Mouse (Mus musculus): ENCODE measurements around the gene Ppcdc. TPM values are rescaled to one million over a fixed set of nuclear protein-coding genes. Genes with fewer than 3 reads are reported as not detected.

Gene Ppcdc
- 19.8 and 23.5 TPM in 2 replicates for polyA plus RNA-seq (2016; fragmentation: Nextera tagmentation; extraction: Ambion mirVana)

GRCm38 (mm10) chr9:57439522-57440295 lies at the start of gene Ppcdc:
Gene Ppcdc, minus strand, starts transcription at chr9:57440124.
- Histone ChIP-seq H3K36me3 (peaks cover 17% of the 10 kb centered on the region), H3K4me1 (replicated peaks) (peaks cover 11% of the 10 kb centered on the region), H3K27me3 (ENCODE audit: insufficient read depth, poor library complexity, severe bottlenecking) (no peaks in the 10 kb centered on the region), H3K4me3 (peak within 1 kb of the TSS; percentile 60), H3K27ac (peak within 1 kb of the TSS; percentile 92), H3K9me3 (no peaks in the 10 kb centered on the region)
- 4% methylated on average over 32 of the region's 32 CpGs for WGBS
- peak; percentile 93 for DNase-seq (ENCODE audit: low spot score)

- DNase-seq (ENCODE audit: low spot score), result no peak
- Histone ChIP-seq H3K9me3 (no peaks in the 10 kb centered on the region), H3K4me1 (replicated peaks) (no peaks in the 10 kb centered on the region), H3K36me3 (no peaks in the 10 kb centered on the region), H3K27me3 (ENCODE audit: insufficient read depth, poor library complexity, severe bottlenecking) (peaks cover 24% of the 10 kb centered on the region), H3K4me3 (no peak overlapping the region), H3K27ac (no peak overlapping the region)
- whole genome bisulfite sequencing, result 78% methylated on average over 7 of the region's 7 CpGs
These were observed 47.9 kb upstream of the Ppcdc start for GRCm38 (mm10) chr9:57487807-57488206.

- H3K4me3 ChIP-seq, result no peak overlapping the region
- H3K9me3 ChIP-seq, result no peaks in the 10 kb centered on the region
- no peak overlapping the region for H3K27ac ChIP-seq
- no peaks in the 10 kb centered on the region for H3K36me3 ChIP-seq
- WGBS, result 17% methylated on average over 7 of the region's 7 CpGs
- H3K4me1 ChIP-seq (replicated peaks), result no peaks in the 10 kb centered on the region
- DNase-seq (ENCODE audit: low spot score), result peak; percentile 81
- peaks cover 24% of the 10 kb centered on the region for H3K27me3 ChIP-seq (ENCODE audit: insufficient read depth, poor library complexity, severe bottlenecking)
These were observed 45.9 kb upstream of the Ppcdc start for GRCm38 (mm10) chr9:57485774-57486173.

- WGBS, result 68% methylated on average over 4 of the region's 4 CpGs
- peaks cover 11% of the 10 kb centered on the region; the same call in 1 of the 2 replicates for H3K27me3 ChIP-seq (ENCODE audit: insufficient read depth, poor library complexity, severe bottlenecking)
These were observed 29.0 kb upstream of the Ppcdc start for GRCm38 (mm10) chr9:57468914-57469313.

GRCm38 (mm10) chr9:57467896-57468549 lies 28.1 kb upstream of the Ppcdc start, which contains the start of gene Scamp5:
Gene Scamp5, minus strand, starts transcription at chr9:57468060.
- 2% methylated on average over 48 of the region's 48 CpGs for WGBS
- DNase-seq (ENCODE audit: low spot score), result peak; percentile 90
- Histone ChIP-seq H3K4me3 (peak within 1 kb of the TSS; percentile 78), H3K36me3 (no peaks in the 10 kb centered on the region), H3K27me3 (ENCODE audit: insufficient read depth, poor library complexity, severe bottlenecking) (peaks cover 11% of the 10 kb centered on the region; the same call in 1 of the 2 replicates), H3K4me1 (replicated peaks) (peaks cover 28% of the 10 kb centered on the region), H3K9me3 (no peaks in the 10 kb centered on the region), H3K27ac (peak within 1 kb of the TSS; percentile 91)

More at GRCm38 (mm10) chr9:57468914-57469313, 29.0 kb upstream of the Ppcdc start:
- no peak overlapping the region for H3K27ac ChIP-seq
- peaks cover 28% of the 10 kb centered on the region for H3K4me1 ChIP-seq (replicated peaks)
- no peaks in the 10 kb centered on the region for H3K36me3 ChIP-seq
- no peak for DNase-seq (ENCODE audit: low spot score)
- no peak overlapping the region for H3K4me3 ChIP-seq
- H3K9me3 ChIP-seq, result no peaks in the 10 kb centered on the region

GRCm38 (mm10) chr9:57467271-57467771 lies 27.4 kb upstream of the Ppcdc start:
- H3K27ac ChIP-seq, result peak overlapping the region; percentile 91
- peak overlapping the region; percentile 78 for H3K4me3 ChIP-seq
- WGBS, result 1% methylated on average over 18 of the region's 18 CpGs
- peak; percentile 35 for DNase-seq (ENCODE audit: low spot score)
- peaks cover 28% of the 10 kb centered on the region for H3K4me1 ChIP-seq (replicated peaks)
- no peaks in the 10 kb centered on the region for H3K9me3 ChIP-seq
- H3K36me3 ChIP-seq, result no peaks in the 10 kb centered on the region
- H3K27me3 ChIP-seq (ENCODE audit: insufficient read depth, poor library complexity, severe bottlenecking), result peaks cover 11% of the 10 kb centered on the region; the same call in 1 of the 2 replicates

- H3K4me1 ChIP-seq (replicated peaks), result peaks cover 28% of the 10 kb centered on the region
- WGBS, result 75% methylated on average over 3 of the region's 3 CpGs
These were observed 26.2 kb upstream of the Ppcdc start for GRCm38 (mm10) chr9:57466101-57466500.

GRCm38 (mm10) chr9:57462866-57463265 lies 22.9 kb upstream of the Ppcdc start:
- Histone ChIP-seq H3K36me3 (0 out of 2 replicates have a peak, but pooled peaks cover 6% of the 10 kb centered on the region), H3K27me3 (ENCODE audit: insufficient read depth, poor library complexity, severe bottlenecking) (peaks cover 11% of the 10 kb centered on the region; the same call in 1 of the 2 replicates)
- 89% methylated on average over 6 of the region's 6 CpGs for WGBS

More at GRCm38 (mm10) chr9:57466101-57466500, 26.2 kb upstream of the Ppcdc start:
- H3K4me3 ChIP-seq, result no peak overlapping the region
- no peak for DNase-seq (ENCODE audit: low spot score)
- no peaks in the 10 kb centered on the region for H3K9me3 ChIP-seq
- H3K36me3 ChIP-seq, result no peaks in the 10 kb centered on the region
- H3K27ac ChIP-seq, result no peak overlapping the region
- H3K27me3 ChIP-seq (ENCODE audit: insufficient read depth, poor library complexity, severe bottlenecking), result peaks cover 11% of the 10 kb centered on the region; the same call in 1 of the 2 replicates

GRCm38 (mm10) chr9:57459707-57460106 lies 19.8 kb upstream of the Ppcdc start:
- no peaks in the 10 kb centered on the region for H3K9me3 ChIP-seq
- H3K36me3 ChIP-seq, result 0 out of 2 replicates have a peak, but pooled peaks cover 6% of the 10 kb centered on the region
- no peak overlapping the region for H3K27ac ChIP-seq
- no peak for DNase-seq (ENCODE audit: low spot score)
- 97% methylated on average over 2 of the region's 2 CpGs for WGBS
- H3K4me1 ChIP-seq (replicated peaks), result no peaks in the 10 kb centered on the region
- H3K4me3 ChIP-seq, result no peak overlapping the region
- no peaks in the 10 kb centered on the region for H3K27me3 ChIP-seq (ENCODE audit: insufficient read depth, poor library complexity, severe bottlenecking)

More at GRCm38 (mm10) chr9:57462866-57463265, 22.9 kb upstream of the Ppcdc start:
- no peak overlapping the region for H3K27ac ChIP-seq
- DNase-seq (ENCODE audit: low spot score), result no peak
- no peaks in the 10 kb centered on the region for H3K9me3 ChIP-seq
- peaks cover 22% of the 10 kb centered on the region for H3K4me1 ChIP-seq (replicated peaks)
- no peak overlapping the region for H3K4me3 ChIP-seq

GRCm38 (mm10) chr9:57453516-57453915 lies 13.6 kb upstream of the Ppcdc start:
- Histone ChIP-seq H3K36me3 (peaks cover 32% of the 10 kb centered on the region), H3K4me1 (replicated peaks) (no peaks in the 10 kb centered on the region), H3K9me3 (no peaks in the 10 kb centered on the region), H3K27me3 (ENCODE audit: insufficient read depth, poor library complexity, severe bottlenecking) (no peaks in the 10 kb centered on the region), H3K27ac (no peak overlapping the region), H3K4me3 (no peak overlapping the region)
- WGBS, result 90% methylated on average over 4 of the region's 4 CpGs
- DNase-seq (ENCODE audit: low spot score), result no peak

GRCm38 (mm10) chr9:57452624-57453462 lies 12.9 kb upstream of the Ppcdc start:
- no peaks in the 10 kb centered on the region for H3K4me1 ChIP-seq (replicated peaks)
- no peak overlapping the region for H3K27ac ChIP-seq
- no peaks in the 10 kb centered on the region for H3K9me3 ChIP-seq
- peaks cover 37% of the 10 kb centered on the region for H3K36me3 ChIP-seq
- DNase-seq (ENCODE audit: low spot score), result no peak
- no peak overlapping the region for H3K4me3 ChIP-seq
- H3K27me3 ChIP-seq (ENCODE audit: insufficient read depth, poor library complexity, severe bottlenecking), result no peaks in the 10 kb centered on the region
- 84% methylated on average over 8 of the region's 8 CpGs for WGBS

- no peaks in the 10 kb centered on the region for H3K9me3 ChIP-seq
- H3K36me3 ChIP-seq, result peaks cover 63% of the 10 kb centered on the region
- DNase-seq (ENCODE audit: low spot score), result no peak
- no peak overlapping the region for H3K4me3 ChIP-seq
- no peak overlapping the region for H3K27ac ChIP-seq
- H3K27me3 ChIP-seq (ENCODE audit: insufficient read depth, poor library complexity, severe bottlenecking), result no peaks in the 10 kb centered on the region
- 76% methylated on average over 1 of the region's 1 CpGs for WGBS
- no peaks in the 10 kb centered on the region for H3K4me1 ChIP-seq (replicated peaks)
These were observed 9.8 kb upstream of the Ppcdc start for GRCm38 (mm10) chr9:57449715-57450114.
